Mouse (Mus musculus): ENCODE results near the gene Dnajc21. TPM values are rescaled to one million over a fixed set of nuclear protein-coding genes. Genes with fewer than 3 reads are reported as not detected.

Gene Dnajc21
- polyA plus RNA-seq, 1 experiment from 2014 or later: 16.0 TPM

DNA sequence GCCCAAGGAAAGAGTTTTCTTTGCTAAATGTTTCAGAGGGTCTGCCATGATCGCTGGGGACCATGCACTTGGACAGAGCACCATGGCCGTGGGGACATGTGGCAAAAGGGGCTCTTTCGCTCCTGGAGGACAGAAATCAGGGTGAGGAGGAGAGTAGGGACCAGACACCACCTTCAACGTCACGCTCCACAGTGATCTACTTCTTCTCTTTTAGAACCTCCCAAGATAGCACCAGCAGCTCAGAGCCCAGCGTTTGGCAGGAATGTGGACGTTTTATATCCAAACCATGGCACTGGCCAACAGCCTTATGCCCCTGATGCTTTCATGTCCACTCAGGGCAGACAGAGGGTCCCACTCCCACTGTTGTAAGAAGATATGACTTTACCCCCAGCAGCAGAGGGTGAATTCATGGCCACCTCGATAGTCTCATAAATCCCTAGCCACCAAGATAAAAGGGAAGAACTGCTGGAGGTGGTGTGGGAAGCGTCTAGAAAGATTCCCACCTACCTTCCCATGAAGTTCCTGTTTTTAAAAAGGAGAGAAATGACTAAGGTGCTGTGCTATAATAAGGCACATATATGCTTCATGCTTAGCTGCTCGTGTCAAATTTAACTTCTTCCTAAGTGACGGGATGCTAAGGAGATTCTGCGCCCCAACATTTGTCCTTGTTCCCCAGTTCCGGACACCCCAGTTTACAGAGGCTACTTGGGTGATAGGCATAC, 43.6 kb downstream of the Dnajc21 start:
- H3K4me1 ChIP-seq: peaks cover 3% of the 10 kb centered on the region
- no peak overlapping the region for H3K27ac ChIP-seq
- no peak overlapping the region for H3K9ac ChIP-seq
- H3K27me3 ChIP-seq: no peaks in the 10 kb centered on the region
- no peaks in the 10 kb centered on the region for H3K9me3 ChIP-seq (replicated peaks)
- H3K4me2 ChIP-seq (replicated peaks): no peak overlapping the region
- H3K4me3 ChIP-seq: no peak overlapping the region
- WGBS: 93% methylated on average over 13 of the region's 13 CpGs
- ATAC-seq (ENCODE audit: low FRiP score): no peak
- H3K36me3 ChIP-seq: no peaks in the 10 kb centered on the region

DNA sequence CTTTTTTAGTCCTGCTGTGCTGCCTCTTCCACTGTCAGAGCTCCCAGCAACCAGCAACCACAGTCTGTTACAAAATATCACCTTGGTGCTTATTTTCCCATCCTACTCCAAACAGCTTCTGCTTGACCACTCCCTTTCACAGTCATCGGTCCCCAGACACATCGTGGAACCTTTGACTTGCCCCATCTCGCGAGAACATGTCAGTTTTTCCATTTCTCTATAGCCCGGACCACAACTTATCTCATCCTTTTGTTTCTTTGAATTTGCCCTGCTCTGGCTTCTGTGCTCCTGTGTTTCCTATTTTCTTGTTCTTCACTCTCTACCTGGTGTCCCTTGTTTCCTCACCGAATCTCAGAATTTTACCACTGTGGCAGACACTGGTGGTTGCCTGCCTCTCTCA, 44.2 kb downstream of the Dnajc21 start:
- Histone ChIP-seq H3K4me3 (no peak overlapping the region), H3K27ac (no peak overlapping the region), H3K9ac (no peak overlapping the region), H3K36me3 (no peaks in the 10 kb centered on the region), H3K4me1 (peaks cover 7% of the 10 kb centered on the region), H3K9me3 (replicated peaks) (no peaks in the 10 kb centered on the region), H3K27me3 (no peaks in the 10 kb centered on the region), H3K4me2 (replicated peaks) (no peak overlapping the region)
- no peak for ATAC-seq (ENCODE audit: low FRiP score)
- 96% methylated on average over 6 of the region's 6 CpGs for WGBS

GRCm38 (mm10) chr15:10421785-10422144, 48.6 kb downstream of the Dnajc21 start:
- H3K36me3 ChIP-seq: no peaks in the 10 kb centered on the region
- no peaks in the 10 kb centered on the region for H3K9me3 ChIP-seq (replicated peaks)
- H3K4me1 ChIP-seq: peaks cover 7% of the 10 kb centered on the region
- H3K27me3 ChIP-seq: no peaks in the 10 kb centered on the region
- H3K27ac ChIP-seq: no peak overlapping the region; the same call in 1 of the 2 replicates
- H3K9ac ChIP-seq: no peak overlapping the region
- 34% methylated on average over 1 of the region's 1 CpGs for WGBS
- ATAC-seq (ENCODE audit: low FRiP score): no peak
- no peak overlapping the region for H3K4me3 ChIP-seq
- H3K4me2 ChIP-seq (replicated peaks): no peak overlapping the region

- Histone ChIP-seq H3K36me3 (no peaks in the 10 kb centered on the region), H3K9me3 (replicated peaks) (no peaks in the 10 kb centered on the region), H3K9ac (no peak overlapping the region), H3K4me3 (no peak overlapping the region), H3K27ac (no peak overlapping the region; the same call in 1 of the 2 replicates), H3K4me1 (peaks cover 7% of the 10 kb centered on the region), H3K4me2 (replicated peaks) (no peak overlapping the region), H3K27me3 (no peaks in the 10 kb centered on the region)
- WGBS: 14% methylated on average over 7 of the region's 7 CpGs
- peak; percentile 86 for ATAC-seq (ENCODE audit: low FRiP score)
Measured at GRCm38 (mm10) chr15:10421138-10421784, 49.1 kb downstream of the Dnajc21 start.

DNA sequence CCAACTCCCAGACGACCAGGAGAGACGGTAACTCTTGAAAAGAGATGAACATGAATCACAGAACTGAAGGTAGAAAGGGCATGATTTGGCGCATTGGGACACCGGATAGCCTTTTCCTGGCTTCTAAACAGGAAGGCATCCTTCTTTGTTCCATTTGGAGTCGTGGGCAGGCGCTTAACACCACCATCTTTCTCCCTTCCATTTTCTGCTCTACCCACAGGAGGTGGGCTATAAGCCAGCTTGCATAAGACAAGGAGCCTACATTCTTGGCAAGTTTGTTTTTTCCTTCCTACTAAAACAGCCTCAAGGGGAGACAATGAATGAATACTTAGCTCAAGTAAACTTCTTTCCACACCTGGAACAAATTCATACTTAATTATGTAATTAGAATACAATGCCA, 56.7 kb downstream of the Dnajc21 start:
- no peaks in the 10 kb centered on the region for H3K9me3 ChIP-seq (replicated peaks)
- no peak overlapping the region for H3K4me2 ChIP-seq (replicated peaks)
- no peaks in the 10 kb centered on the region for H3K36me3 ChIP-seq
- no peak overlapping the region for H3K9ac ChIP-seq
- ATAC-seq (ENCODE audit: low FRiP score): no peak
- H3K27ac ChIP-seq: no peak overlapping the region
- no peak overlapping the region for H3K4me3 ChIP-seq
- H3K4me1 ChIP-seq: no peaks in the 10 kb centered on the region
- 94% methylated on average over 6 of the region's 6 CpGs for WGBS
- no peaks in the 10 kb centered on the region for H3K27me3 ChIP-seq

GRCm38 (mm10) chr15:10410881-10411280, 59.4 kb downstream of the Dnajc21 start:
- Histone ChIP-seq H3K4me3 (no peak overlapping the region), H3K4me1 (no peaks in the 10 kb centered on the region), H3K27me3 (no peaks in the 10 kb centered on the region), H3K27ac (no peak overlapping the region), H3K9me3 (replicated peaks) (no peaks in the 10 kb centered on the region), H3K4me2 (replicated peaks) (no peak overlapping the region), H3K9ac (no peak overlapping the region), H3K36me3 (no peaks in the 10 kb centered on the region)
- ATAC-seq (ENCODE audit: low FRiP score): no peak
- 93% methylated on average over 2 of the region's 2 CpGs for WGBS

- no peak for ATAC-seq (ENCODE audit: low FRiP score)
- Histone ChIP-seq H3K9me3 (replicated peaks) (no peaks in the 10 kb centered on the region), H3K4me2 (replicated peaks) (no peak overlapping the region), H3K4me1 (no peaks in the 10 kb centered on the region), H3K27me3 (no peaks in the 10 kb centered on the region), H3K36me3 (no peaks in the 10 kb centered on the region), H3K4me3 (no peak overlapping the region), H3K9ac (no peak overlapping the region), H3K27ac (no peak overlapping the region)
- 88% methylated on average over 3 of the region's 3 CpGs for WGBS
Measured at GRCm38 (mm10) chr15:10409842-10410241, 60.5 kb downstream of the Dnajc21 start.

DNA sequence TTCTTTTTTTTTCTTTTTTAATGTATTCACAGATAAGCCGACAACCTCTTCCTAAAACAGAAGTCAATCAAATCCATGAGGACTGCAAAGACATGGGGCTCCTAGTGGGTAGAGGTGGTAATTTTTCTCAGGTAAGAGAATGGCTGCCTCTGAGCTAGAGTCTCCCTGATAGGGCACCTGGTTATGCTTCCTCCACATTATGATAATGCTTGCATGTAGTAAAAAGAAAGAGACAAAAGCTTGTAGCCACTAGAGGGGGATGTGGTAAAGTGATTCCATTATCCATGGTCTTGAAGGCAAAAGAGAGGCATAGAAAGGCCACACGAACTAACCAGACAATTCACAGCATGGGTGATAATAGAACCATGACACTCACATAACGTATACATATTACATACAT, 69.9 kb downstream of the Dnajc21 start:
- no peaks in the 10 kb centered on the region for H3K36me3 ChIP-seq
- no peak overlapping the region for H3K9ac ChIP-seq
- no peak for ATAC-seq (ENCODE audit: low FRiP score)
- H3K27ac ChIP-seq: no peak overlapping the region
- no peaks in the 10 kb centered on the region for H3K4me1 ChIP-seq
- no peaks in the 10 kb centered on the region for H3K27me3 ChIP-seq
- H3K4me2 ChIP-seq (replicated peaks): no peak overlapping the region
- no peak overlapping the region for H3K4me3 ChIP-seq
- 49% methylated on average over 3 of the region's 3 CpGs for WGBS
- no peaks in the 10 kb centered on the region for H3K9me3 ChIP-seq (replicated peaks)

- H3K9me3 ChIP-seq (replicated peaks): no peaks in the 10 kb centered on the region
- WGBS: 74% methylated on average over 2 of the region's 2 CpGs
- H3K27me3 ChIP-seq: no peaks in the 10 kb centered on the region
- H3K4me2 ChIP-seq (replicated peaks): no peak overlapping the region
- no peak overlapping the region for H3K4me3 ChIP-seq
- H3K9ac ChIP-seq: no peak overlapping the region
- H3K4me1 ChIP-seq: no peaks in the 10 kb centered on the region
- ATAC-seq (ENCODE audit: low FRiP score): no peak
- H3K36me3 ChIP-seq: no peaks in the 10 kb centered on the region
- no peak overlapping the region for H3K27ac ChIP-seq
Measured at GRCm38 (mm10) chr15:10399795-10400194, 70.5 kb downstream of the Dnajc21 start.

Other genes with a start within 250 kb of the Dnajc21 start
- not detected in 2 replicates for gene Gm21973, start 145.1 kb downstream of the Dnajc21 start, polyA plus RNA-seq (2016; fragmentation: Nextera tagmentation; extraction: Ambion mirVana)
- gene Agxt2, start 112.0 kb downstream of the Dnajc21 start, polyA plus RNA-seq (2016; fragmentation: Nextera tagmentation; extraction: Ambion mirVana): not detected in 2 replicates
- gene Brix1, start 15.4 kb upstream of the Dnajc21 start, polyA plus RNA-seq (2016; fragmentation: Nextera tagmentation; extraction: Ambion mirVana): 91.0 and 102 TPM in 2 replicates
- 32.2 and 33.9 TPM in 2 replicates for gene Rad1, start 15.5 kb upstream of the Dnajc21 start, polyA plus RNA-seq (2016; fragmentation: Nextera tagmentation; extraction: Ambion mirVana)
- gene Ttc23l, start 88.2 kb upstream of the Dnajc21 start, polyA plus RNA-seq (2016; fragmentation: Nextera tagmentation; extraction: Ambion mirVana): not detected in 2 replicates
- gene Rai14, start 244.1 kb upstream of the Dnajc21 start, polyA plus RNA-seq (2016; fragmentation: Nextera tagmentation; extraction: Ambion mirVana): 64.9 and 70.5 TPM in 2 replicates